Mouse (Mus musculus) C2C12 (cell line): ENCODE measurements around the gene Pigl. TPM values are rescaled to one million over a fixed set of nuclear protein-coding genes. Genes with fewer than 3 reads are reported as not detected.

ENCODE experiments used
- H3K27me3 ChIP-seq: one replicate; pipeline ENCODE4 v1.6.1; 2011; ENCODE audit not compliant: control insufficient read depth, insufficient read depth, insufficient read length
- H3K36me3 ChIP-seq: one replicate; pipeline ENCODE4 v1.6.1; 2011; ENCODE audit not compliant: control insufficient read depth, insufficient read depth
- H3K4me3 ChIP-seq: one replicate; pipeline ENCODE4 v1.5.1; 2011; ENCODE audit warnings: mild to moderate bottlenecking, control low read depth; ENCODE audit not compliant: poor library complexity, insufficient read depth, severe bottlenecking
- H3K79me2 ChIP-seq: one replicate; pipeline ENCODE4 v1.6.1; 2011; ENCODE audit not compliant: control insufficient read depth, insufficient read depth
- H3K79me3 ChIP-seq: one replicate; pipeline ENCODE4 v1.6.1; 2011; ENCODE audit warnings: low read depth, control low read depth
- H3ac ChIP-seq: one replicate; pipeline ENCODE3; 2011; ENCODE audit warnings: low read depth; ENCODE audit not compliant: control insufficient read depth, insufficient read length
- CEBPB ChIP-seq: IDR thresholded peaks from one replicate; pipeline ENCODE4 v1.6.1; 2011; ENCODE audit warnings: low read depth, mild to moderate bottlenecking, control low read depth, moderate library complexity
- CTCF ChIP-seq: IDR thresholded peaks from one replicate; pipeline ENCODE4 v1.5.1; 2011; ENCODE audit not compliant: control insufficient read depth, insufficient read depth, insufficient read length
- FOSL1 ChIP-seq: IDR thresholded peaks from one replicate; pipeline ENCODE4 v1.8.0; 2011; ENCODE audit warnings: mild to moderate bottlenecking, low read length; ENCODE audit not compliant: poor library complexity, insufficient read depth, severe bottlenecking
- MAX ChIP-seq: IDR thresholded peaks from one replicate; pipeline ENCODE4 v1.6.1; 2011; ENCODE audit warnings: mild to moderate bottlenecking, control low read depth
- MYOD1 ChIP-seq: IDR thresholded peaks from one replicate; pipeline ENCODE4 v1.6.1; 2011; ENCODE audit warnings: low read depth; ENCODE audit not compliant: control insufficient read depth, insufficient read length
- MYOG ChIP-seq: IDR thresholded peaks from one replicate; pipeline ENCODE4 v1.6.1; 2011; ENCODE audit not compliant: control insufficient read depth, insufficient read length; ENCODE audit errors: extremely low read depth
- USF1 ChIP-seq: IDR thresholded peaks from one replicate; pipeline ENCODE4 v1.6.1; 2011; ENCODE audit warnings: low read depth, mild to moderate bottlenecking, control low read depth, moderate library complexity
- polyA plus RNA-seq: library from polyadenylated mRNA; unstranded; fragments of >200 nt; fragmentation: generic; extraction: Trizol; gene quantifications from one replicate; pipeline ENCODE4 v1.2.1, GENCODE M21; 2012; ENCODE audit warnings: missing spikeins

Pigl gene
- polyA plus RNA-seq, 1 experiment, result 4.5 TPM

GRCm38 (mm10) chr11:62553633-62554032, 95.4 kb downstream of the Pigl start:
- Histone ChIP-seq H3K27me3 (no peaks in the 10 kb centered on the region), H3K4me3 (peak overlapping the region; percentile 47), H3K79me3 (peaks cover 27% of the 10 kb centered on the region), H3ac (no peak overlapping the region), H3K36me3 (peaks cover 27% of the 10 kb centered on the region), H3K79me2 (peaks cover 44% of the 10 kb centered on the region)
- no peak for TF ChIP-seq FOSL1
- no peak for TF ChIP-seq MAX
- TF ChIP-seq USF1, result no peak
- TF ChIP-seq CEBPB, result no peak
- no peak for TF ChIP-seq MYOD1
- TF ChIP-seq MYOG, result no peak
- TF ChIP-seq CTCF, result no peak

DNA sequence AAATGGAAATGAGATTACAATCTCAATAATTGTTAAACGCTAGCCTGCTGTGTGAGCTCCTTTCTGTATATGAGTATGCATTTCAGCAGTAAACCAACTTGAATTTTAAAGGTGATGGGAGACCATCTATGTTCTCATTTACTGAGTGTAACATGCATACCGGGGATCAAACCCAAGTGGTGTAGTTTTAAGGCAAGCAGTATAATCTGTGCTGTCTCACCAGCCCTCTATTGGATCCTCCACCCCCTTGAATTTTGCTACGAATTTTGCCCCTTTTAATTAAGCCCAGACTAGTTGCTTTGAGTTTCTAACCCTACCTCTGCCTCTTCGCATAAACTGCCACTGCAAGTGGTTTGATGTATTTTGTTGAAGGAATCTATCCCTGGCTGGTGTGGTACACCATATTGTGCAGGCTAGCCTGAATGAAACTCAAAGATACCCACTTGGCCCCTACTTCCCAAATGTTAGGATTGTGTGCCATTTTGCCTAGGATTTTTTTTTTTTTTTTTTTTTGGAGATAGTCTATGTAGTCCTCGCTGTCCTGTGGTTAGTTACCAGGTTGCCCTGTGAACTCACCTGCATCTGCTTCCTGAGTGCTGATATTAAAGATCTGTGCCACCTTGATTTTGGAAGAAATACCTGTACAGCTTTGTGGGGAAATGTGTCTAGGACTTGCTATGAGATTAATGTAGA, 96.0 kb downstream of the Pigl start:
- Histone ChIP-seq H3ac (no peak overlapping the region), H3K27me3 (no peaks in the 10 kb centered on the region), H3K4me3 (peak overlapping the region; percentile 47), H3K79me2 (peaks cover 44% of the 10 kb centered on the region), H3K79me3 (peaks cover 27% of the 10 kb centered on the region), H3K36me3 (peaks cover 27% of the 10 kb centered on the region)
- TF ChIP-seq CTCF (no peak), USF1 (no peak), FOSL1 (no peak), MAX (no peak), MYOD1 (no peak), CEBPB (no peak), MYOG (no peak)

DNA sequence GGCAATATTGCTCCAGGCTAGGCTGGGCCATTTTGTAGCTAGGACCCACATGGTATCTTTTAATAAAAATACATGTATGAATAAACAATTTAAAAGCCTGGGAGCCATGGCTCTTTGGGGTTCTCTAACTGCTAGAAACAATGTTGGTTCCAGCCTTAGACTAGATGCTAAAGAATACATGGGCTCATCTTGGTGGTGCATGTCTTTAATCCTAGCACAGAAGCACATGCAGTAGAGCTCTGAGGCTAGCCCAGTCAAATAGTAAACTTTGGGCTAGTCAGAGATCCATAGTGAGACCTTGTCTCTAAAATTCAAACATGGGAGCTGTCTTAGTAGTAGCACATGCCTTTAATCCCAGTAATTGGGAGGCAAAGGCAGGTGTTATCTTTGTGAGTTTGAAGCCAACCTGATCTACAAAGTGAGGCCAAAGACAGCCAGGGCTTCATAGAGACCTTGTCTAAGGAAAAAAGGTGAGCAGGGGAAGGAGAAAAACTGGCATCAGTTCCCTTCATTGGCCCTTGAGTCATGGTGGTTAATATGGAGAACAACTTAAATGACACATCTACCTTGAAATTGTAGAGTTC, 96.8 kb downstream of the Pigl start:
- no peaks in the 10 kb centered on the region for H3K27me3 ChIP-seq
- H3K36me3 ChIP-seq, result peaks cover 27% of the 10 kb centered on the region
- H3K79me3 ChIP-seq, result peaks cover 27% of the 10 kb centered on the region
- peaks cover 44% of the 10 kb centered on the region for H3K79me2 ChIP-seq
- TF ChIP-seq CEBPB, result no peak
- TF ChIP-seq MYOD1, result no peak
- TF ChIP-seq MYOG, result no peak
- TF ChIP-seq MAX, result no peak
- H3K4me3 ChIP-seq, result no peak overlapping the region
- H3ac ChIP-seq, result no peak overlapping the region

DNA sequence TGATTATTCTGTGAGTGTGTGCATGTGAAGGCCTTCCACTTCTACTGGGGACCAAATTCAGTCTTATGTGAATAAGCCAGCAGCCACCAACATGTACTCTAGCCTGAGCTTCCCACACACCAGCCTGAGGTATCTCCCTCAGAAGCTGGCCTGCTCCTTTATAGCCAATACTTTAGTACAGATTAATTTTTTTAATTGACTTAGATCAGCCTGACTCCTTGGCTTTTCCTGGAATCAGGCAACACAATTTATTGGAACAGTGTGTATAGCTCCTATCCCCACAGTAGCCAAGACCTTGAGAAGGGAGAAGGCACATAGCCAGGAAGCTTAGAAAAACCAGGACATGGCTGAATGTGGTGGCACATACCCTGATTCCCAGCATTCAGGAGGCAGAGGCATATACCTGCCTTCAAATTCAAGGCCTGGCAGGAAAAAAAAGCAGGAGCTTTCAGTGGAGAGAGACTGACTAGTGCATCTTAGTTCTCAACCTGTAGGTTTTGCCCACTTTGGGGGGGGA, 97.7 kb downstream of the Pigl start:
- no peak overlapping the region for H3ac ChIP-seq
- peaks cover 37% of the 10 kb centered on the region for H3K79me2 ChIP-seq
- peaks cover 27% of the 10 kb centered on the region for H3K36me3 ChIP-seq
- H3K27me3 ChIP-seq, result no peaks in the 10 kb centered on the region
- peaks cover 27% of the 10 kb centered on the region for H3K79me3 ChIP-seq
- H3K4me3 ChIP-seq, result no peak overlapping the region
- TF ChIP-seq CTCF, result no peak
- TF ChIP-seq MAX, result no peak
- TF ChIP-seq MYOG, result no peak
- no peak for TF ChIP-seq FOSL1
- no peak for TF ChIP-seq CEBPB
- no peak for TF ChIP-seq MYOD1
- no peak for TF ChIP-seq USF1

GRCm38 (mm10) chr11:62557205-62557604, 98.9 kb downstream of the Pigl start:
- peaks cover 21% of the 10 kb centered on the region for H3K79me3 ChIP-seq
- peaks cover 27% of the 10 kb centered on the region for H3K36me3 ChIP-seq
- TF ChIP-seq CEBPB (no peak), USF1 (no peak), FOSL1 (no peak), MAX (no peak), MYOD1 (no peak), MYOG (no peak), CTCF (no peak)
- H3ac ChIP-seq, result no peak overlapping the region
- peaks cover 27% of the 10 kb centered on the region for H3K79me2 ChIP-seq
- no peaks in the 10 kb centered on the region for H3K27me3 ChIP-seq
- H3K4me3 ChIP-seq, result no peak overlapping the region

GRCm38 (mm10) chr11:62558152-62558551, 99.9 kb downstream of the Pigl start:
- Histone ChIP-seq H3K79me3 (peaks cover 16% of the 10 kb centered on the region), H3K27me3 (no peaks in the 10 kb centered on the region), H3K4me3 (no peak overlapping the region), H3K36me3 (peaks cover 22% of the 10 kb centered on the region), H3K79me2 (peaks cover 20% of the 10 kb centered on the region), H3ac (no peak overlapping the region)
- TF ChIP-seq MYOD1 (no peak), CEBPB (no peak), FOSL1 (no peak), USF1 (no peak), MAX (no peak), CTCF (no peak), MYOG (no peak)
